Mouse (Mus musculus) hindbrain, embryonic 14.5 days (tissue): Measurements from ENCODE around the gene Cd6. TPM values are rescaled to one million over a fixed set of nuclear protein-coding genes. Genes with fewer than 3 reads are reported as not detected.

ENCODE experiments used
- ATAC-seq: fragments of 200-750 bp; cut with Nextera tagmentation; 2 replicates; pipeline ENCODE4 v1.8.0; 2017; ENCODE audit warnings: moderate number of reproducible peaks, mild to moderate bottlenecking, moderate TSS enrichment, moderate library complexity; ENCODE audit not compliant: low FRiP score
- DNase-seq: peaks from one replicate; pipeline ENCODE4 v3.0.0-alpha.2; 2015; ENCODE audit warnings: low spot score
- H3K27ac ChIP-seq: fragments of 300-500 bp; sonication (generic); 2 replicates; pipeline ENCODE4 v1.5.1; 2014; ENCODE audit warnings: mild to moderate bottlenecking, moderate library complexity
- H3K27me3 ChIP-seq: fragments of 300-500 bp; sonication (generic); 2 replicates; pipeline ENCODE4 v1.6.1; 2014; ENCODE audit warnings: mild to moderate bottlenecking, low read length, mixed read lengths; ENCODE audit not compliant: control insufficient read depth, insufficient read depth
- H3K36me3 ChIP-seq: fragments of 300-500 bp; sonication (generic); replicated peaks from 2 replicates; pipeline ENCODE4 v1.6.1; 2014; ENCODE audit not compliant: control insufficient read depth, insufficient read depth
- H3K4me1 ChIP-seq: fragments of 300-500 bp; sonication (generic); replicated peaks from 2 replicates; pipeline ENCODE4 v1.6.1; 2014; ENCODE audit warnings: antibody characterized with exemption, low read length, mixed read lengths; ENCODE audit not compliant: control insufficient read depth, insufficient read depth
- H3K4me2 ChIP-seq: fragments of 300-500 bp; sonication (generic); replicated peaks from 2 replicates; pipeline ENCODE4 v1.6.1; 2014; ENCODE audit warnings: mild to moderate bottlenecking, moderate library complexity
- H3K4me3 ChIP-seq: fragments of 300-500 bp; sonication (generic); replicated peaks from 2 replicates; pipeline ENCODE4 v1.5.1; 2014; ENCODE audit warnings: mild to moderate bottlenecking, low read length
- H3K9ac ChIP-seq: fragments of 300-500 bp; sonication (generic); 2 replicates; pipeline ENCODE4 v1.6.1; 2014
- H3K9me3 ChIP-seq: fragments of 300-500 bp; sonication (generic); 2 replicates; pipeline ENCODE4 v1.6.1; 2016; ENCODE audit warnings: low read length; ENCODE audit not compliant: control insufficient read depth
- WGBS: fragments of 180-500 bp; shearing (Covaris S2); extraction: QIAGEN DNeasy Blood & Tissue Kit; methylation state at CpG from one replicate; pipeline ENCODE4 v1.1.7; 2014; 5-methylcytosine and 5-hydroxymethylcytosine counted together
- polyA plus RNA-seq: library from polyadenylated mRNA; unstranded; fragments of >200 nt; fragmentation: Nextera tagmentation; extraction: Ambion mirVana; gene quantifications from 2 replicates; pipeline ENCODE4 v1.2.1, GENCODE M21; 2014

The Cd6 gene
- polyA plus RNA-seq, 1 experiment from 2014 or later: not detected

DNA sequence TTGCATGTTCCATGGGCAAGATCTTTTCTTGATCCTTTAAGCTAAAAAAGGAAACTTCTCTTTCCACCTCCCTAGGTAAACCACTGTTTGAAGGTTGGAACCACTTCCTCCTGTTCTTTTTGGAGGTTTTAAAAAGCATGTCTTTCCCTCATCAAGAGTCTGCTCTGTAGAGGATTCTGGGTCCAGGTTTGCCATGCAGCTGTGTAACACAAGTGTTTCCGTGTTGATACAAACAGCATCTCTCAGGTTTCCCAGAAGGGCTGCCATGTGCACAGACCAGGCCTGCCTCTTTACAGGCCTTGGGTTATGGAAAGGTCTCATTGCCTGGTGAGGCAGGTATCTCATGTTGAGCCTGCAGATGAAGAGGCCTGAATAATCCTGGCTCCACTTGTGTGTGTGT is 78.3 kb downstream of the Cd6 start:
- Histone ChIP-seq H3K4me3 (no peak overlapping the region), H3K4me1 (no peaks in the 10 kb centered on the region), H3K36me3 (no peaks in the 10 kb centered on the region), H3K27ac (no peak overlapping the region), H3K9me3 (no peaks in the 10 kb centered on the region), H3K4me2 (no peak overlapping the region), H3K9ac (no peak overlapping the region), H3K27me3 (no peaks in the 10 kb centered on the region)
- DNase-seq (no peak), ATAC-seq (no peak)
- 96% methylated on average over 1 of the region's 1 CpGs for WGBS

DNA sequence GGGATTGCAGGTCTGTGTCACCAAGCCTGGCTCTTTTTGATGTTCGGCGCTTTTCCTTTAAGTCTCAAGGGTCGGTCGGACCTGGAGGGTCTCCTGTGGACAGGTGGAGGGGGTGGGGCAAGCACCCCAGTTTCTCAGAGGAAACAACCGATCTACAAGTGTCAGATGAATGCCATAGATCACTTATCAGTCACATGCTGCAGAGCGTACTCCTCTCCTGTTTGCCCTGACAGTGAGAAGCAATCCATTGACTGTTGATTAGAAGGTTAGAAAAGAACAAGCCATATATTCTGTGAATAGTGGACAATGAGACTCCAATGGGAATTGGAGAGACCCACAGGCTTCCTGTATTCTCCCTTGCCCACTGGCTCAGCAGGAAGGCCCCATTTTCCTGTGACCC is 79.7 kb downstream of the Cd6 start:
- no peak overlapping the region for H3K27ac ChIP-seq
- no peak overlapping the region for H3K4me3 ChIP-seq
- H3K9me3 ChIP-seq: no peaks in the 10 kb centered on the region
- WGBS: 94% methylated on average over 6 of the region's 6 CpGs
- ATAC-seq (no peak), DNase-seq (no peak)
- H3K4me2 ChIP-seq: no peak overlapping the region
- H3K4me1 ChIP-seq: no peaks in the 10 kb centered on the region
- no peaks in the 10 kb centered on the region for H3K27me3 ChIP-seq
- H3K36me3 ChIP-seq: no peaks in the 10 kb centered on the region
- no peak overlapping the region for H3K9ac ChIP-seq

DNA sequence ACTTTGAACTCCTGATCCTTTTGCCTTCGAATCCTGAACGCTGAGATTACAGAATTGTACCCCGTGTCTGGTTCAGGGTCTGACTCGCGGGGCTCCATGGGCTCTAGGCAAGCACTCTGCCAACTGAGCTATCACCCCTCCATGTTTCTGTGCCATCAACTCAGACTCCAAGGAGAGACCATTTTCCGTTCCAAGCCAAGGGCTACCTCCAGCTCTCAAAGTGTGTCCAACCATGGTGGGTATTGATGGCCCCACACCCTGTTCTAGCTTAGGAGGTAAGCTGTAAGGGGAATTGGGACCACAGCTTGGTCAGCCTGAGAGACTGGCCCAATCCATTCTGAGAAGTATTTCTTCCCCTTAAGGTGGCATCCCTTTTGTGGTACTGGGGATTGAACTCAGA is 80.6 kb downstream of the Cd6 start:
- 84% methylated on average over 6 of the region's 6 CpGs for WGBS
- no peaks in the 10 kb centered on the region for H3K36me3 ChIP-seq
- no peak overlapping the region for H3K27ac ChIP-seq
- H3K9me3 ChIP-seq: no peaks in the 10 kb centered on the region
- no peak overlapping the region for H3K9ac ChIP-seq
- no peak overlapping the region for H3K4me2 ChIP-seq
- ATAC-seq: no peak
- no peak for DNase-seq
- no peaks in the 10 kb centered on the region for H3K4me1 ChIP-seq
- no peak overlapping the region for H3K4me3 ChIP-seq
- H3K27me3 ChIP-seq: no peaks in the 10 kb centered on the region

DNA sequence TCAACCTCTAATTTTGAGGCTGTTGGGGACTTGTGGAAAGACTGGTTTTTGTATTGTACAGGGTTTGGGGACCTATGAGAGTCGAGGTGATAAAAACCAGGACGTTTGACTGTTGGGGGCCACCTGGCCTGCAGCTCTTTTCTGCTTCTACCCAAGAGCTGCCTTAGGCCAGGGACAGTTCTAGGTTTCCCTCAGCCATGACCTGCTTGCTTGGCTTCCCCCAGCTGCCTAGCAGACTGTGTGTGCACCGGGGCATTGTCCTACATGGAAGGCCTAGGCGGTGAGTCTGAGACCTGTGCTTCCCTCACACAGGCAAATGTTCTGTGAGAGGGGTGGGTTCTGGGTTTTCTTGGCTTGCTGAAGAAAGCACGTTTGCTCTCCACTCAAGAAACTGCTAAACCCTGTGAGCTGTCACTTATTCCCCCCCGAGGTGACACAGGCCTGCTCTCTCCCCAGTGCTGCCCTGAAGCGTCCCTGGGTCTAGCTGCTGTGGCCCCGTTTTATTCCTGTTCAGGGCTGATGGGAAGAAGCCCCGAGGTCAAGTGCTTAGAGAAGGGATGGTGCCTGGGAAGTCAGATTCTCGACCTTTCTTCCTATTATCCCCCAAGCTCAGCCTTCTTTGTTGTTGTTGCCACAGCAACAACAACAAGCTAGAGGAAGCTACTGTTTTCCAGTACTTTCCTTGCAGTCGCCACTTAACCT is 81.3 kb downstream of the Cd6 start:
- 47% methylated on average over 11 of the region's 11 CpGs for WGBS
- Histone ChIP-seq H3K4me3 (no peak overlapping the region), H3K36me3 (no peaks in the 10 kb centered on the region), H3K4me2 (no peak overlapping the region), H3K4me1 (no peaks in the 10 kb centered on the region), H3K9me3 (no peaks in the 10 kb centered on the region), H3K9ac (no peak overlapping the region), H3K27ac (no peak overlapping the region), H3K27me3 (no peaks in the 10 kb centered on the region)
- no peak for DNase-seq
- no peak for ATAC-seq

DNA sequence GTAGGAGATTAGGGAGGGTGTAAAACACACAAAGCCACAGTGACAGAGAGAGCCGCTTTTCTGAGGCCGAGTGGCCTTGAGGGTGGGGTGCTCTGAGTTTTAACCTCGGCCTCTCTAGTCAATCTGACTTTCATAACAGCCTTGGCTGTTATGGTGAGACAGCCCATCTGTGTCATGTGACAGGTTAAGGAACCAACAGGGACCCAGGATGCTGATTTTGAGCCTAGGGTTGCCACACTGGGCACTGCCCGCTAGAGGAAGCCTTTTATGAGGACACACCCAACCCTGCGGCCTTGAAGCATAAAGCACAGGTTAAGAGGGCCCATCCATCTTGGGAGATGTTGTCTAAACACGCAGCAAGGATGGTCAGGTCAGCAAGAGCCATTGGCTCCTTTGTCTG is 82.1 kb downstream of the Cd6 start:
- Histone ChIP-seq H3K9me3 (no peaks in the 10 kb centered on the region), H3K9ac (no peak overlapping the region), H3K27ac (no peak overlapping the region), H3K4me2 (no peak overlapping the region), H3K36me3 (no peaks in the 10 kb centered on the region), H3K27me3 (no peaks in the 10 kb centered on the region), H3K4me1 (no peaks in the 10 kb centered on the region), H3K4me3 (no peak overlapping the region)
- ATAC-seq: no peak
- DNase-seq: no peak
- WGBS: 92% methylated on average over 6 of the region's 6 CpGs

DNA sequence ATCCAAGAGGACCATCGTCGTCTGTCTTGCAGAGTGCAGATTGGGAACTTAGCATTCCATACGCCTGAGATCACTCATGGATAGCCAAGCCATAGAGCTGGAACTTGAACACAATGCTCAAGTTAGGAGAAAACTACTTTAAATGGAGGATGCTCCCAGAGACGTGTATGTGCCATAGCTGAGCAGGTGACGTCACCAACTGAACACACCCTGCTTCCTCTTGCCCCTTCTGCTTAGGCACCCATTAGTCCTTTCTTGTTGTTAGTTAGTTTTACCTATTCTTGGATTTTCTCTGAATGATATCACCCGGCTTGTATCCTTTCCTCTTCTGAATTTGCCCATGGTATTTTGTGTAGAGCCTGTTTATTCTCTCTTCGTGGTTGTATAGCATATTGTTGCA is 82.7 kb downstream of the Cd6 start:
- no peak overlapping the region for H3K4me2 ChIP-seq
- no peak overlapping the region for H3K4me3 ChIP-seq
- no peaks in the 10 kb centered on the region for H3K9me3 ChIP-seq
- no peaks in the 10 kb centered on the region for H3K36me3 ChIP-seq
- H3K9ac ChIP-seq: no peak overlapping the region
- no peak for ATAC-seq
- WGBS: 87% methylated on average over 7 of the region's 7 CpGs
- no peaks in the 10 kb centered on the region for H3K27me3 ChIP-seq
- no peaks in the 10 kb centered on the region for H3K4me1 ChIP-seq
- no peak for DNase-seq
- H3K27ac ChIP-seq: no peak overlapping the region

DNA sequence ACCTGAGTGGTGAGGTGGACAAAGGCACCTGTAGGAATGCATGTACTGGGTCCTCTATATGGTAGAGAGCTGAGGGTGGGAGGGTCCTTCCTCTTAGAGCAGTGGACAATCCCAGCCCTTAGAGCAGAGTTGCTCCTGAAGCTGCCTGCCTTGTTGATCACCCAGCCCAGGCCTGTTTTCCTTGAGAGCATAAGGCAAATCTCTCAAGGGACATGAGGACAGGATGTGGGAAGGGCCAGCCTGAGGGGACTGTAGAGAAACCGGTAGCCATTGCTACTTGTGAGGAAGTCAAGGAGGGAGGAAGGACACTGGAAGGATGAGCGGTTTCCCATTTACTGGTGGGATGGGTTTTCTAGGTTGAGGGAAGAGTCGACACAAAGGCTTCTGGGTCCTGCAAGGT is 87.3 kb downstream of the Cd6 start:
- Histone ChIP-seq H3K36me3 (no peaks in the 10 kb centered on the region), H3K9ac (no peak overlapping the region), H3K4me2 (no peak overlapping the region), H3K27me3 (no peaks in the 10 kb centered on the region), H3K9me3 (no peaks in the 10 kb centered on the region), H3K4me1 (no peaks in the 10 kb centered on the region), H3K4me3 (no peak overlapping the region), H3K27ac (no peak overlapping the region)
- no peak for DNase-seq
- ATAC-seq: no peak
- WGBS: 76% methylated on average over 3 of the region's 3 CpGs

DNA sequence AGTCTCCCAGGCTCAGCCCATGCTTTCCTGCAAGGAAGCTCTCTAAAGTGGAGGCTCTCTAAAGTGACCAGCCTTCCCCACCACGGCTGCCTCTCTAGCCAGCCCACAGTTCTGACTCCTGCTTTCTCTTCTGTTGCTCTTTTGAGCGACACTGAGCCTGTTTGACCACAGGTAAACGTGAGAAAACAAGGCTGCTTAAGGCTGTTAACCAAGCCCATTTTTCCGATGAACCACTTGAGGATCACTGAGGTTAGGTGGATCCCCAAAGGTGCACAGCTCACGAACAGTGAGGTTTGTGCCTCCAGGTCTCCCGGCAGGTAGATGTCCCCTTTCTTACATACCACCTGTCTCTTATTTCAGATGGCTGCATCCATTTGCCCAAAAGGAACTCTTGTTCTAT is 87.7 kb downstream of the Cd6 start:
- H3K9me3 ChIP-seq: no peaks in the 10 kb centered on the region
- no peak overlapping the region for H3K4me2 ChIP-seq
- WGBS: 87% methylated on average over 6 of the region's 6 CpGs
- H3K27ac ChIP-seq: no peak overlapping the region
- no peaks in the 10 kb centered on the region for H3K4me1 ChIP-seq
- no peaks in the 10 kb centered on the region for H3K27me3 ChIP-seq
- ATAC-seq (no peak), DNase-seq (no peak)
- no peaks in the 10 kb centered on the region for H3K36me3 ChIP-seq
- no peak overlapping the region for H3K4me3 ChIP-seq
- no peak overlapping the region for H3K9ac ChIP-seq

DNA sequence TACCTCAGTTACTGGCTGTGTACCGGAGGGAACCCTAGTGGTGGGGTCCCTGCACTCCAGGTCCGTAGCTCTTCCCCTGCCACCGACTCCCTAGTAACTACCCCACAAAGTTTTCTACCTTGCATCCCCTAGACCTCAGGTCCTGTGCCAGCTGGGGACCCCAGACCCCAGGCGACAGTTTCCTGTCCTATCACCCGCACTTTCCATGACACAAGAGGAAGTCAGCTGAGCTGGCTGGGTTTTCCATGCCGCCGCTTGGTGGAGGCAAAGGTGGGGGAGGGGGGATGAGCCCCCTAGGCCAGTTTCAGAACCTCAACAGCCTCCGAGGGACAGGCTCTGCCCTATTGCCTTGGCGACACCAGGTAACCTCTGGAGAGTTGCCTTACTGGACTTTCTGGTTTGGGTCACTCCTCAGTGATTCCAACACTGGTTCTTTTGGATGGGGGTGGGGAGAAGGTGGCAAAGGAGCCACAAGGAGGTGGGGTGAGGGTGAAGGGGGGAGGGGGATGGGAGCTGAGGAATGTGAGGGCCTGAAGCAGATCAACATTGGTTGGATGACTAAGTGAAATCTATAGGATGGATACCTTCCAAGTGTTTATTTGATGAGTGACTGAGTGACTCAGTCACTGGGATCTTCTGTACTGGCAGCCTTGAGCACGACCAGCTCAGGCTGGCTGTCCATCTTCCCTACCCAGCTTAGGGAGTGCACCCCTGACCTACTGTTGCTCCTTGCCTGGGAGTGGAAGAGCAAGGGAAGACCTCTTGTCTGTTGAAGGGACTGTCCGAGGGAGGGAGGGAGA is 89.0 kb downstream of the Cd6 start:
- no peak overlapping the region for H3K9ac ChIP-seq
- H3K4me3 ChIP-seq: no peak overlapping the region
- H3K36me3 ChIP-seq: no peaks in the 10 kb centered on the region
- DNase-seq (no peak), ATAC-seq (no peak)
- H3K4me2 ChIP-seq: no peak overlapping the region
- WGBS: 56% methylated on average over 11 of the region's 11 CpGs
- H3K27me3 ChIP-seq: no peaks in the 10 kb centered on the region
- H3K9me3 ChIP-seq: no peaks in the 10 kb centered on the region
- H3K27ac ChIP-seq: no peak overlapping the region
- H3K4me1 ChIP-seq: no peaks in the 10 kb centered on the region
